Mouse (Mus musculus) adipocyte (in vitro differentiated cells): ENCODE measurements at regions not wholly inside any gene's neighbourhood (a gene's known extent, or its start where the extent isn't known, plus 50 kb on each side); places are given as distances from the start of the nearest gene placed in this dataset.

ENCODE experiments used
- DNase-seq: peaks from one replicate; pipeline ENCODE4 v3.0.0-alpha.2; 2016; ENCODE audit warnings: low spot score

GRCm38 (mm10) chr14:120661111-120661510, 182.9 kb downstream of the Rap2a start:
- DNase-seq = no peak

DNA sequence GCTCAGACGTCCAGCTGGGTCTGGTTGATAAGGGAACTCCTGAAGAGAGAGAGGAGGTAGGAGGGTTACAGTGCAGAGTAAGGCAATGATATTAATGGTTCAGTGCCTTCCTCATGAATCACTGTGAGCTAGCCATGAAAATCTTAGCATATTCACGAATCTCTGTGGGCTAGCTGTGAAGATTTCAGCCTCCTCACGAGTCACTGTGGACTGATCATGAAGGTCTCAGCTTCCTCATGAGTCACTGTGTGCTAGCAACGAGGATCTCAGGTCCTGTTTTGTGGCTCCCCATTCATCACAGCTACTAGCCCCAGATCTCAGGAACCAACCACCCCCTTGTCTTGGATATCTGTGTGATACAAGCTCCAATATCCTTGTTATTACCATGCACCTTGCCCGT, 191.4 kb downstream of the Rap2a start:
- no peak for DNase-seq

GRCm38 (mm10) chr14:120675752-120676151, 197.5 kb downstream of the Rap2a start:
- DNase-seq = no peak

DNA sequence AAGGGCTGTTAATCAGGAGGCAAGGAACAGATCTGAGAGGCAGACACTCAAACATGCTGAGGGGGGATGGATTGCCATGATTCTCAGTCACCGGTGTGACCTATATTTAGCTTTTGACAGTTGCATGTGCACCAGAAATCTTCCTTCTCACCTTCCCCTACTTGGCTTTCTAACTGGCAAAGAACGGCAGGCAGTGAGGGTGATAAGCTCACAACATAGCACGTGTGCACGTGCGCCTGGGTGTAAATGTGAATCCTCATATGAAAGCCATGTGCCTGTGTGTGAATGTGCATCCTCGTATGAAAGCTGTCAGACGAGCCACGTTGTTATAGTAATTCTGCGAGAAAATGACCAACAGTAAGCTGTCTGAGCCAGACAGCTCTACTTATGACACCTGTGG, 200.3 kb downstream of the Rap2a start:
- DNase-seq = no peak

DNA sequence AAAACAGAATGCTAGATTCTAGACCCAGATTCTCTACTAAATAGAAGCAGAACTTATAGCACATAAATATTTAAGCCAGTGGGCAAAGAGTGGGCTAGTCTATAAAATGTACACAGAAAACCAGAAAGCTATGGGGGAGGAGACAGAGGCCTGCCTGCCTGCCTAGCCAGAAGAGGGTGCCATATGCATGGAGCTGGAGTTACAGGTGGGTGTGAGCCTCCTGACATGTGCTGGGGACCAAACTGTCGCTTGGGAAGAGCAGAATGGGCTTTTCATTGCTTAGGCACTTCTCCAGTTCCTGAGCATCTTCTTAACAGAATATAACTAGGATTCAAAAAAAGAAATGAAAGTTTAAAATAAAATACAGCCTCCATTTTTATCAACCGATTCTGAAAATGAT, 200.8 kb downstream of the Rap2a start:
- no peak for DNase-seq

GRCm38 (mm10) chr14:120680272-120680671, 202.0 kb downstream of the Rap2a start:
- DNase-seq = no peak

DNA sequence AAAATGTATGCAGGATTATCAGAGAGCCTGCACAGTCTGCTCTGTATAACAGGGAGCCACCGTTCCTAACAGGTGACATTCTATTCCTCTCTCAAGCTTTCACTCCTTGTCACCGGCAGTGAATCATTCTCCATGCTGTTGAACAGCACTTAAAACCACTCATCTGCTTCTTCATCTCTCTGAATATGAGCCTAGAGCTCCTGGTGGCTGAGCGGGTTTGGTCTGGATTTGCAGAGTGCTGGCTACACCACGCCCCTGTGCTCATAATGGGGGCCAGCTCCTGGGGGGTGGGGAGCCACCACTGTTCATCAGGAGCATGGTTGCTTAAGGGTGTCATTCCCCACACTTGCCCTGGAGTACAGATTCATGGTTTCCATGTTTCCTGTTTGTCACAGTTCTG, 207.0 kb downstream of the Rap2a start:
- no peak for DNase-seq

DNA sequence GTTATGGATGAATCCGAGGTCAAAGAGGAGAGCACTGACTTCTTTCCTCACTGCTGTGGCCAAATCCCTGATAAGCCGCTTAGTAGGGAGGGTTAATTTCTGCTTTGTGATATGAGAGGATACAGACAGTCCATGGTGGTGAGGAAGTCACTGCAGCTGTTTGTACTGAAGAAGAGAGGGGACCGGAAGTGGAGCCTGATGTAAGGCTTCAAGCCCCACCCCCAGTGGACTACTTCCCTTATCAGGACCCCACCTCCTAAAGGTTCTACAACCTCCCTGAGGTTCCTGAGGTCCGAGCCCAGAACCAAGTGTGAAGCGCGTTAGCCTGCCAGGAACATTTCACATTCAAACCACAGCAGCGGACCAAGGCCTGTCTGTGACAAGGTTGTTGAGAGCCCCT, 207.6 kb downstream of the Rap2a start:
- DNase-seq = no peak

DNA sequence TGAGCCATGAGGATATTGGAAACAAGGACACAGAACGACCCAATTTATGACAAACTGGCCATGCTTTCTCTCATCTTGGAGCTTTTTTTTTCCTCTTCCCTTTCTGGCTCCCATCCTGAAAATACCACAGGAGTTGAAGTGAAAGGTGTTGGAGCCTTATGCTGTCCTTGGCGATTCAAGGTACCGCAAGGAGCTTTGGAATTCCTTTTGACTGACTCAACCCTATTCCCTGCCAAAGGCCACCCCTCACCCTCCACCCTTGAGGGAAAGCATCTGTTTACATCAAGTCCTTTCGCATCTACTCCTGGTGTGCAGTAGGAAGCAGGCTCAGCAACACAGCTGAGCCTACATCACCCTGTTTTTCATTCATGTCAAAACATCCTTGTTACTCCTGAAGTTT, 208.5 kb downstream of the Rap2a start:
- DNase-seq = no peak

DNA sequence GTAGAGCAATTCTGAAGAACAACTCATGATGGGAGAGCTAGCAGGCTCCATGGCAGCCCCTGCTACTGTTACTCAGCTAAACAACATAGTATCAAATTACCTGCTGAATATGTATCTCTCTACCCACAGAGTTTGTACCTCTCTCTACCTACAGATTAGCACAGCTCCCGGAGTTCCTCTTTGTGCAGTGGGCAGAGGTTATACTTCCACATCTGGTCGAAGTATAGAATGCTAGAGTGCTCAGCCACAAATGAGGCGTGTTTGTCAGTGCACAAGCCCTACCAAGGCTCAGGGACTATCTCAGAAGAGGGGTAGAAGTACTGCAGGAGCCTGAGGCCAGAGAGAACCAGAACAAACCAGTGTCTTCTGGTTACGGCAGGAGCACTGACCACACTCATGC, 211.6 kb upstream of the Ipo5 start:
- no peak for DNase-seq

- DNase-seq = peak; percentile 67
Observed at GRCm38 (mm10) chr14:120705301-120705801, 205.7 kb upstream of the Ipo5 start.

DNA sequence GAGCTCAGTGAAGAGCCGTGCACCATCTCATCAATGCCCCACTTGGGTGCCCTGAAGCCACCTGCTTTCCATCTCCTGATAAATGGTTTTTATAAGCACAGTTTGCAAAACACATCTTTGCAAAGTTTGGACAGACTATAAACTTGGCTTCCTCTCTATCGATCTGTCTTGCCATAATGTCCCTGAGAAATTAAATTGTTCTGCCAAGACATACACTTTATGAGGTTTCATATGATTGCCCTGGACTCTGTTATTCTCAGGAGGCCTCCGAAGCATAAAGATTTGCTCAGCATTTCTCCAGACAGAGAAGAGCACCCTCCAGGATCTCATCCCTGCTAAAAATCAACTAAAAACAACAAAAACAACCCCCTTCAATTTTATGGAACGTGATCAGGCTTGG, 200.2 kb upstream of the Ipo5 start:
- no peak for DNase-seq

GRCm38 (mm10) chr14:120720464-120721445, 190.3 kb upstream of the Ipo5 start:
- peak; percentile 73 for DNase-seq

GRCm38 (mm10) chr14:120721593-120722461, 189.2 kb upstream of the Ipo5 start:
- DNase-seq = no peak

GRCm38 (mm10) chr14:120722546-120723112, 188.4 kb upstream of the Ipo5 start:
- no peak for DNase-seq

DNA sequence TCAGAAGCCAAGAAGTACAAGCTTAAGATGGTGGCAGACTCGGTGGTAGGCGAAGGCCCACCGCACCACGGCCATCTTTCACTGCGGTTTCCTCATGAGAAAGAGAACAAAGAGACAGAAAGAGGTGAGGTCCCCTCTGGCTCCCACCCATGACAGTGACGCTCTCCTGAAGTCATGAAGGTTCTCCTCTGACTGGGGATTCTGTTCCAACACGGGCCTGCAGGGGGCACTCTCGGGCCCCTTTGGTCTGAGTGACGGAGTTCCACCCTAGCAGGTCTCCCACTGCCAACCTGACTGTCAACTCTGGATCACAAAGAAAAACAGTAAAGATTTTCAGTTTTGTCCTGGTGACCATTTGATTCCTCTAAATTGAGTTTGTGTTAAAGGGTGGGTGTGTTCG, 182.9 kb upstream of the Ipo5 start:
- no peak for DNase-seq

GRCm38 (mm10) chr14:120730226-120730625, 180.8 kb upstream of the Ipo5 start:
- no peak for DNase-seq

GRCm38 (mm10) chr14:120731679-120732281, 179.2 kb upstream of the Ipo5 start:
- no peak for DNase-seq

- no peak for DNase-seq
Observed at GRCm38 (mm10) chr14:120732400-120733138, 178.5 kb upstream of the Ipo5 start.

DNA sequence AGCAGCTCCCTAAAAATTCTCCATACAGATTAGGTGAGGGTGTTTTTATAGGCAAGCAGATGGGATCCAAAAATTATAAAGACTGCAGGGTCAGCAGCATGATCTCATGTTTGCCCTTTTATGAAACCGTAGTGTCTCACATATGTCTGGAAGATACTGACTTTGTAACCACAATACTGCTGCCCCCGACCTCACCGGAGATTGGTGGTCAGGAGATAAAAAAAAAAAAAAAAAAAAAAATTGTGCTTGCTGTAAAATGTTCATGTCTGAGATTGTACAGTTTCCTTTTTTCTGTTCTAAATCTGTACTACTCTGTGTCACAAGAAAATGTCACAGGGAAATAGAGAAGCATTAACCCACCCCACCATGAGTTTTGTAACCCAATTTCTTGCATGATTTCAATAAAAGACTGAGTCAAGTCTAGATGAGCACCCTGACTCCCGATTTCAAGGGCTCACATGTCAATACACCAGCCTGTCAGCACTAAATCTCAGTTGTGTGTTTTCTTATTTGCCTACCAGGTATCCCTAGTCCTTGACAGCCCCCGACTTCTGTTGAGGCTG, 169.5 kb upstream of the Ipo5 start:
- no peak for DNase-seq

GRCm38 (mm10) chr14:120754011-120754410, 157.0 kb upstream of the Ipo5 start:
- no peak for DNase-seq
